Mouse (Mus musculus) urinary bladder, postnatal 36 days (tissue): ENCODE measurements around the gene Crebrf.
A peak's percentile ranks its signal among the peaks of the same experiment; 100 is the strongest.

Source experiments
- DNase-seq, 2 experiments: peaks; one replicate each; pipeline ENCODE4 v3.0.0; 2022; ENCODE audit warnings: low spot score in 2 of 2, mixed read lengths in 1 of 2

Crebrf gene

DNA sequence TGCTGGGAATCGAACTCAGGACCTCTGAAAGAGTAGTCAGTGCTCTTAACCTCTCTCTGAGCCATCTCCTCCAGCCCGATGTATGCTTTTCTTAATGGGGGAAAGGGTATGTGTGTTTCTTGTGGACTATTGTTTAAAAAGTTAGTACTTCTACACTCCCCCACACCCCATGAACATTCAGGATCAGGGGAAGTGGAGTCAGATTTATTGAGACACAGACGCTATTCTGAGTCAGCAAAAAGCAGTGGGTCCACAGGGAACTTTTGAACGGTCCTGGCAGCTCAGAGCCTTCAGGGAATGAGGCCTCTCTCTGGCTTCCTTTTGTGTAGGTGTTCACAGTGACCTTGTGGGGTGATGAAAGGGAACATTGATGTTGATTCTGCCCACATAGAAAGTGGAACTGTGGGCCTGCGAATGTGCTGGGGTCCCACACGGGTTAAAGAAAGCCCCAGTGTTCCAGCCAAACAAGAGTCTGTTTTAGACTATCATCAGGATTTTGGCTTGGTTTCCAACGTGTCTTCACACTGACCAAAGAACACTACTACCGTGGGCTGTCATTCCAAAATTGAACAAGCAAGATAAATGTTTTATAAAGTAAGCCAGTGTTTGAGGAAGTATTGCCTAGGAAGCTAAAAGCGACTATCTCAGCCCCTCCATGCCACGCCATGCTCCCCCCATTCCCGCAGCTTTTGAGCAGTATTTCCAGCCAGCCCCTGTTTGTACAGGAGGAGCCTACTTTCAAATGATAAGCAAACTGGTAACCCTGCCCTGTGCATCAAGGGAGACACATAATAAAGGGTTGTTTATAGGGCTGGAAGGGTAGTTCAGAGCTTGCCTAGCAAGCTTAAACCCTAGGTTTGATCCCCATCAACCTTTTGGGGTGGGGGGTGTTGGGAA lies 9.7 kb upstream of the Crebrf start:
- no peak for DNase-seq

- DNase-seq, result no peak
Measured at GRCm38 (mm10) chr17:26707066-26707465, 8.4 kb upstream of the Crebrf start.

- no peak for DNase-seq
Measured at GRCm38 (mm10) chr17:26708499-26708898, 7.0 kb upstream of the Crebrf start.

DNA sequence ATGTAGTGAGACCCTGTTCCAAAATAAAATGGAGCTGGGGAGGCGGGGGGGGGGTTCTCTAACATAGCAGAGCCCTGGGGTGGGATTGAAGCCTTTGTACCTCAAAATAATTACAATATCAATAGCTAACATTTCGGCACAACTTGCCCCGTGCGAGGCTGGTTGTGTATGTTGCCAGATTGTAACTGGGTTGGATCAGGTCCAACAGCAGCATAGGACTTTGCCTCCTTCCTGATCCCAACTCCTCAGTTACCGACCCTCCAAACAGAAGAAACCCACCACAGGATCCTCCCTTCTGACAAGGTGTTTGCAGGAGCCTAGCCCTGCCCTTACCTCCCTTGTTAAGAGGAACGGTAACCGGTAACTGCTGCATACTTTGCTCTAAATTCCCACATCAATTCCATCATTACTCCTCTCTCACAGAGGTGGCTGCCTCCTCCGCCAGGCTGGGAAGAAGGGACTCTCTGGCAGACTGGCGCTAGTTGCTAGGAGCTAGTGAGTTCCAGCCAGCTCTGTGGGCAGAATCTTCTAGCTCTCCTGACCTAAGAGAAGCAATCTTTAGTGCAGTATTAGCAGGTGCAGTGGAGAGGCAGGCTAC lies 6.4 kb upstream of the Crebrf start:
- DNase-seq, result no peak

GRCm38 (mm10) chr17:26710049-26710448 lies 5.4 kb upstream of the Crebrf start:
- DNase-seq, result no peak

GRCm38 (mm10) chr17:26715916-26716717 lies 667 bp downstream of the Crebrf start:
- DNase-seq, result peak; percentile 94 to 95

DNA sequence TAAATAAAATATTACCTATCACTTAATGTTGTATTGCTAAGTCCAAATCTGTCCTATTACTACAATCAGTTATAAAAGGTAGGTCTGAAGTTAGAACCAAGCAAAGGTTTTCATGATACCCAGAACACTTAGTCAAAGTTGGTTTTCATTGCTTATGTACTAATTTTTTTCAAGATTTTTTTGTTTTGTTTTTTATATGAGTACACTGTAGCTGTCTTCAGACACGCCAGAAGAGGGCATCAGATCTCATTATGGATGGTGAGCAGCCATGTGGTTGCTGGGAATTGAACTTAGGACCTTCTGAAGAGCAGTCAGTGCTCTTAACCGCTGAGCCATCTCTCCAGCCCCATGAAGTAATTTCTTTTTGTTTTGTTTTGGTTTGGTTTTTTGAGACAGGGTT lies 2.4 kb downstream of the Crebrf start:
- DNase-seq, result no peak

DNA sequence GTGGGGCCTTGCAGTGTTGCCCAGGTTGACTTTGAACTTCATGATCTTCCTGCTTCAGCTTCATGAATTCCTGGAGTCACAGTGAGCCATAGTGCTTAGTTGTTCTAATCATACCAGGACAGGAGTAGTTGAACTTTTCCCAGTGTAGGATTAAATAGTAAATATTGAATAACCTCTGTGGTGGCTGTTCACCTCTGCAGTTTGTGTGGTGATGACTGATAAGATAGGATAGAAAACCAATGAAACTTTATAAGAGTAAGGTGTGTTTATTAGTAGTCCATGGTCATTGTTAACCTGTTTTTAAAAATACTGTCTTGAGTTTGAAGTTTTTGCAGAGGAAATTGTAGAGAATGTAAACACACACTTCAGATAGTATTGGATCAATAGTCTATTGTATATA lies 4.0 kb downstream of the Crebrf start:
- no peak for DNase-seq

DNA sequence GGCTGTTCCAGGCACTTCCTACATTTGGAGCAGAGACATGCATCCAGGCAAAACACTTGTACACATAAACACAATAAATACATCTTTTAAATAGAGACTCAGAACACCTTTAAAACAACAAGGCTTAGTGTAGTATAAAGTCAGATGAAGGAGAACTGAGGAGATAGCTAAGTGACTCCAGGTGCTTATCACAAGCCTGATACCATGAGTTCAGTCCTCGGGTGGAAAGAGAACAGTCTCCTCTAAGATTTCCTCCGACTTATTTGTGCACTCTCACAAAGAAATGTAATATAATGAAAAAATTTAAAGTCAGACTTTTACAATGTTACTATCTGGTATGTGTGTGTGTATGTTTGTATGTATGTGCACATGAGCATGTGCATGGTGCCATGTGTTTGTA lies 6.4 kb downstream of the Crebrf start:
- no peak for DNase-seq

DNA sequence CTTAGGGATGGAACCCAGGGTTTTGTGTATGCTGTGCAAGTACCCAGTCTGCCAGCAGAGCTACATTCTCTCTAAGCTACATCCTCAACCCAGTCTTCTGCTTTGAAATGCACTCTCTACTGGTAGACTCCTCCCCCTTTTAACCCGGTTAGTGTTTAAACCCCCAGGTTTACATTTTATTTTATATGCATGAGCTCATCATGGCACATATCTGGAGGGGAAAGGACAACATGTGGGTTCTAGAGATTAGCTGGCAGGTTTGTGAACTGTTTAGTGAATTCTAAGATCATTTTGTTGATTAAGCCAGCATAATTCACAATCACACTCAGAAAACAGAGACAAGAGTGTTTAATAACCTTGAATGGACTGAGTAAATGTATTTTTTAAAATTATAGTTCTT lies 9.3 kb downstream of the Crebrf start:
- DNase-seq, result no peak

GRCm38 (mm10) chr17:26726674-26727073 lies 11.2 kb downstream of the Crebrf start:
- no peak for DNase-seq

- DNase-seq, result no peak
Measured at GRCm38 (mm10) chr17:26727110-26727755, 11.8 kb downstream of the Crebrf start.

DNA sequence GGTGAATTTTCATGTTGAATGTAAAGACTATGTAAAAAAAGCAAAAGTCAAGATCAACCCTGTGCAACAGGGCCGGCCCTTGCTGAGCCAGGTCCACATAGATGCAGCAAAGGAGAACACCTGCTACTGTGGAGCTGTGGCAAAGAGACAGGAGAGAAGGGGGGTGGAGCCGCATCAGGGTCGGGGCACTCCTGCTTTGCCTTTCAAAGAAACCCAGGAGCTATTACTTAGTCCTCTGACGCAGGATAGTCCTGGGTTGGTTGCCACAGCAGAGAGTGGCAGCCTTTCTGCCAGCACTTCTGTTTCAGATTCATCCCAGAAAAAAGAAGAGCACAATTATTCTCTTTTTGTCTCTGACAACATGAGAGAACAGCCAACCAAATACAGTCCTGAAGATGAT lies 27.1 kb downstream of the Crebrf start:
- no peak for DNase-seq

DNA sequence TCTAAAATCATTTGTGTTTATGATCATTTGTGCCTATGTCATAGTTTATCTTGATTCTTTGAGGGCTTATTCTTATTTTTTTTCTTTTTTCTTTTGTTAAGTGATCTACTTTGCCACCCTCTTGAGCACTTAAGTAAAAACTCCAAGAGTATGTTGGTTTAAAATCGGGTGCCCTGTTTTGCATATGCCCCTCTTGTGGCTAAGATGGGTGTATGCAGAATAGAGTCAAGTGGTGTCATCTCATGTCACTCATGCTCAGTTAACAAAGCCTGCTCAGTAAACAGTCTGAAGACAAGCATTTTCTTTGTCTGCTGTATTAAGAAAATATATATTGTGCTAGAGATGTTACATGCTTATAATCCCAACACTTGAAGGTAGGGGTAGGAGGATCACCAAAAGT lies 27.8 kb downstream of the Crebrf start:
- DNase-seq, result no peak

DNA sequence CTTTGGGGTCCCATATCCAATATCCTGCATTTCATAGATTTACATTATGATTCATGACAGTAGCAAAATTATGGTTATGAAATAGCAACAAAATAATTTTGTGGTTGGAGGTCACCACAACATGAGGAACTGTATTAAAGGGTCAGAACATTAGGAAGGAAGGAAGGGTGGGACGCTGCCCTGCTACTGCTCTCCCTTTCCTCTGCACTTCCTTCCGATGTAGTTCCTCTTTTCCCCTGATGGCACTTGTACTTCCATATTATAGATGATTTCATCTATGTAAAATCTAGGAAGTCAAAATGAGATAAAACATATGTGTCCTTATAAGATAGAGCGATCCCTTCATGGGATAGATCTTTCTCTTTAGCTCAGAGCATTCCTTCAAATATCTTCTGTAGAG lies 34.5 kb downstream of the Crebrf start:
- no peak for DNase-seq

DNA sequence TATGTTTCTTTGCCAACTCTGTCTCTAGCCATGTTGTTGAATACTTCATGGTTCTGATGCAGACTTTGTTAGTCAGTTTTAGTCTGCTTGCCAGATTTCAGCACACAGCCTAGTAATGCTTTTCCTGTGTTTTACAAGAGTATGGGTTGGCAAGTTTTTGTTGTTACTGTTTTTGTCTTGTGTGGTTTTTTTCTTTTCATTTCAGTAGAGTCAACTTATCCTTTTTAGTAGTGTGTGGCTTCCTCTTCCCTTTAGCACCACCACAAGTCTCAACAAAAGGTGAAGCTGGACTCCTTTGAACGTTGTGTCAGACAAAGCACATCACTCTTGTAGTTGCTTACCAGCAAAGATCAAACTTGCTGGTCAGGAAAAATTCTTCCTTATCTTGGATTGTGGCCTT lies 36.8 kb downstream of the Crebrf start:
- DNase-seq, result no peak

DNA sequence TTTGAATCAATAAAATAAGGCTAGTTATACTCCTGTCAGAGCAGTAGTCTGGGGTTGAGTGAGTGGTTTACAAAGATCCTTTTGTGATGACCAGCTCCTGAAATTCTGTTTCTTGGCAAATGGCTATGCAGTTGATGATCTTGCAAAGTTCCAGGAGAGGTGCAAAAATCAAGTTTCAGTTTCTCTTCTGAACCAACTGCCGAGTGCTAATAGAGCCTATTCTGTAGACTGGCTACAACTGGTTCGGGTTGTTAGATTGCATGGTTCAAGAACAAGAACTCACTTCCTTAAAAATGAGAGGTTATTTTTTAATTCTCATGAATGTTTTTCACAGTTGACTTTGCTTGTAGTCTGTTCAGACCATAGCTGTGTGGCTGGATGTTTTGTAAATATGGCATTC lies 38.0 kb downstream of the Crebrf start:
- DNase-seq, result no peak

GRCm38 (mm10) chr17:26767100-26767753 lies 51.8 kb downstream of the Crebrf start:
- DNase-seq, result no peak

DNA sequence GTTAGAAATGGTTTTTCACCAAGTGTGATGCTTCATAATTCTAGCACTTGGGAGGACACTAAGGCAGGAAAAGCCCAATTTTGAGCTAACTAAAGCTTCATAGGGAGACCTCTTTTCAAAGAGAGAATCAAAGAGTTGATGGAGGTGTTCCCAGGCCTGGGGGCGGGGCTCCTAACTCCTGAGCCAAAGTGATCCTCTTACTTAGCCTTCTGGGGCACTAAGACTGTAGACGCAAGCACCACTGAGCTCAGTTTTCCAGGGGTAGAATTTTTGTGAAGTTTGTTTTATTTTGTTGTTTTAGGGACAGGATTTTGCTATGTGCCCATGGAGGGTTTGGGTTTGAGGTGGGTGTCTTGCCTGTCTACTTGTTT lies 52.3 kb downstream of the Crebrf start:
- no peak for DNase-seq

- no peak for DNase-seq
Measured at GRCm38 (mm10) chr17:26776211-26776610, 60.8 kb downstream of the Crebrf start.

DNA sequence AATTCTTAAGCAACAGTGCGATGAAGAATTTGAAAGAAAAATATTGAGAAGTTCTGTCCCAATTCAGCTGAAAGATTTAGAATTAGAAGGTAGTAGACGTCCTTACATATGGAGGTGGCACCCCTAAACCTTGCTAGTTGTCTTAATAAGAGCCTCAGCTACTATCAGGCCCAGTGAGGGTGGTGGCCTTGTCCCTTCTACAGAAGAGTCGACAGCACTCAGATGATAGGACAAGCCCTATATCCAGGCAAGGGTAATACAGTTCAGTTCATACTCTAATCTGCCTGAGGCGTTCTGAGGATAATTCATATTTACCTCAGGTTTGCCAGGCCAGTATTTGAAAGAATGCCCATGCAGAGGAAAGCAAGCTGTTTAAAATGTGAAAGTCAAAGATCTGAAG lies 62.6 kb downstream of the Crebrf start:
- no peak for DNase-seq
